Mouse (Mus musculus): ENCODE results near the gene Cecr2. TPM values are rescaled to one million over a fixed set of nuclear protein-coding genes. Genes with fewer than 3 reads are reported as not detected.

The Cecr2 gene
- total RNA-seq, 1 experiment from 2014 or later, result 27.9 TPM

DNA sequence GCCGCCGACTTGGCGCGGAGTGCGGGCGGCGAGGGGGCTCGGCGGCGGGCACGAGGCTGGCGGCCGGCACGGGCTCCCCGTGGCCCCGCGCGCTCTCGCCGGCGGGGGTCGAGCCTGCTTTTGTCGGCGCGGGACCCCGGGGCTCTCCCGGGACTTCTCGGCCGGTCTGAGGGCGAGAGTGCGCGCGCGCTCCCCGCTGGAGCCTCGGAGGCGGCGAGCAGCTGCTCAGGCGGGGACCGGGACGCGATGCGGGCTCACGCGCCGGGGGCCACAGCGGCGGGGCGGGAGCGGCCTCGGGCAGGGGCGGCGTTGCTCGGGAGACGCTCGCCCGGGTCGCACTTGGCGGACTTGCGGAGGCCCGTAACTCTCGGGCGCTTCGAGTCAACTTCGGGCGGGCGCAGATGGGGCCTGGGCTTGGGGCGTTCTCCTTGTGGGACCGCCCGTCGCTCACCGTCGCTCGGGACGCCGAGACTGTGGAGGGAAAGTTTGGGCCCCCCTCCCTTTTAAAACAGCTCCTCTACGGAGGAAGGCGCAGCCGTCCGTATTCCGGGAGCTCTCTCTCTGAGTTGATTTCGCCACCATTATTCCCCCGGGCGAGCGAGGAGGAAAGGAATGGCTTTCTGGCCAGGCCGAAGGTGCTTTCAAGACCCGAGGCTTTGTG is 722 bp downstream of the Cecr2 start:
- no peak for ATAC-seq (ENCODE audit: extremely low read depth, insufficient number of reproducible peaks, low FRiP score, poor library complexity, severe bottlenecking)

DNA sequence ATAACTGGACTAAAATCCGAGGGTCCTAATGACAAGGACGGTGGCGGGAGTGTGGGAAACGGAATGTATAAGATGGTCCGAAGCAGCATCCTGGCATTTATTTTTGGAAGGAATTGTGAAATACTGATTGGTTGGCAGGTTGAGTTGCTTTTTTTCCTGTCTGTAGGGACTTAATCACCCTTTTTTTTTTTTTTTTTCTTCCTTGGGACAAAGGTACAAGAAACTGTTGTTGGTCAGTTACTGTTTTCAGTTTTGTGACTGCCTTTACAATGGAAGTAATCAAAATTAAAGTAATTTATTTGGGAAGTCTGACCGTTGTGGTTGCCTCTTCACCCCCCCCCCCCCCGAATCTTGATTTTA is 1.2 kb downstream of the Cecr2 start:
- ATAC-seq (ENCODE audit: extremely low read depth, insufficient number of reproducible peaks, low FRiP score, poor library complexity, severe bottlenecking), result no peak

DNA sequence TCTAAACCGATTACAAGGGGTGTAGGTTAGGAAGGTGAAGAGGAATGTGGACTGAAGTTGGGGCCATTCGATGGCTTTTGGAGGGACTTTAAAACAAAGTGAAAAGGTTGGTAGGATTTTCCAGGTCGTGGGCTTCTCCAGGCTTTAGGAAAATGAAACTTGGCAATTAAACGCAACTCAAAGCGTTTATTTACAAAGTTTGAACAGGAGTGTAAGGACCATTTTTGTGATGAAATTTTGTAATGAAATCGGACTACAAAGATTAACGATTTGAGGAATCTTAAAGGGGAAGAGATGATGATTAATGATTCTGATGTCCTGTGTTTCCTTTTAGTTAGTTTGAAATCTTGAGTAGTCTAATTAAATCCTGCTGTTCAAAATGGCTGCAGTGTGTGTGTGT is 1.7 kb downstream of the Cecr2 start:
- no peak for ATAC-seq (ENCODE audit: extremely low read depth, insufficient number of reproducible peaks, low FRiP score, poor library complexity, severe bottlenecking)

DNA sequence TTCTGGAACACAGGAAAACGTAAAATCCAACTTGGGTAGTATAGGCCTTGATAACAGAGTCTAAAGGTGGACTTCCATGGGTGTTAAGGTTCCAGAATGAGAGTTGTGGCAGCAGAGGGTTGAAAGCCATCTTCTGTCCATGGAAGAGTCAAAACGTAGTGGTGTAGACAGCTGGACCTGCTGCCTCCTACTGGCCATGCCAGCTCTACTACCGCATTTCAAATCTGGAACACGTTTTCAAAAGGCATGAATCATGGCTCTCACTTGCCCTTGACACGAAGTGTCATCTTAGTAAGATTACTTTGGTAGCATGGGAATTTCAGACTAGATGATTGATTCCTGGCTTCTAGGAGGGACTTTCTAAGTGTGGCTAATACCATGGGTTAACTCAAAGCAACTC is 8.0 kb downstream of the Cecr2 start:
- ATAC-seq (ENCODE audit: extremely low read depth, insufficient number of reproducible peaks, low FRiP score, poor library complexity, severe bottlenecking), result peak; percentile 59; the same call in 1 of the 2 replicates

DNA sequence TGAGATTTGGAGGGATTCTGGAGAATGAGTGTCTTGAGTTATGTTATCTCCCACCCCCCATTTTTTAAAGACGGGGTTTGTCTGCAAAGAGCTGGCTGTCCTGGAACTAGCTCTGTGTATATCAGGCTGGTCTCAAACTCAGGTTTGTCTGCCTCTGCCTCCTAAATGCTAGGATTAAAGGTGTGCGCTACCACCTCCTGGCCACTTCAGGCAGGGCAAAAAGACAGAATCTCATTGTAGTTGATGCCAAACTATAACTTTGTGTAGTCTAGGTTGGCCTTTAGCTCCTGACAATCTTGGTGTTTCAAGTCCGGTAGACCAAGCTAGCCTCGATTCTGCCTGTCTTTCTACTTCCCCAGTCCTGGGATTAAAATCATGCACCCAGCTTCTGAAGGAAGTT is 8.7 kb downstream of the Cecr2 start:
- ATAC-seq (ENCODE audit: extremely low read depth, insufficient number of reproducible peaks, low FRiP score, poor library complexity, severe bottlenecking), result peak; percentile 46; the same call in 1 of the 2 replicates

DNA sequence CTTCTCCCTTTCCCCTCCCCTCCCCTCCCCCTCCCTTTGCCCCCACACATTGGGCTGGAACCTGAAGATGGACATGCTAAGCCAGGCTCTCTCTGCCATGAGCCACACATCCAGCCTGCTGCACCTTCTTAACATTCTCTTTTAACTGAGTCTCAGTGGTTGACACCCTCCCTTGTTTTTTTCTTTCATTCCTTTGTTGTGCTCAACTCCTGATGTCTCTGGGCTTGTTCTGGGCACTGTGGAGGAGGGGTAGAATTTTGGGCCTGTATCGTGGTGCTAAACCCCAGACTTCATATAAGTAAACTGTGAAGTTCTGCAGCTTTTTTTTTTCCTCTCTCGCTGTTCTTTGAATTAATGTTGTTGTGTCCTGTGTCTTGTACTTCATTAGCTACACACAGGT is 9.8 kb downstream of the Cecr2 start:
- ATAC-seq (ENCODE audit: extremely low read depth, insufficient number of reproducible peaks, low FRiP score, poor library complexity, severe bottlenecking), result no peak

DNA sequence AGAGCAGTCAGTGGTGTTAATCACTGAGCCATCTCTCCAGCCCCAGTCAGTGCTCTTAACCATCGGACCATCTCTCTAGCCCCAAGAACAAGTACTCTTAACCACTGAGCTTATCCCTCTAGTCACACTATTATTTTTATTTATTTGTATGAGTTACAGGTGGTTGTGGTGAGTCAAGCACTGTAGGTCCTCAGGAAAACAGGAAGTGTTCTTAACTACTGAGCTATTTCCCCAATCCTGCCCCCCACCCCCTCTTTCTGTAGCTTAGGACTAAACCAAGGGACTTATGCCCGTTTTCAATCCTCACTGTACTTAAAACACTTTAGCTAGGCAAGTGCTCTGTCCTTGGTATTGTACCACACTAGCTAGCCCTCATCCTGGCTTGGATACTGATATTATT is 17.2 kb downstream of the Cecr2 start:
- ATAC-seq (ENCODE audit: extremely low read depth, insufficient number of reproducible peaks, low FRiP score, poor library complexity, severe bottlenecking), result 0 out of 2 replicates have a peak, but pooled peaks have one; percentile 30

DNA sequence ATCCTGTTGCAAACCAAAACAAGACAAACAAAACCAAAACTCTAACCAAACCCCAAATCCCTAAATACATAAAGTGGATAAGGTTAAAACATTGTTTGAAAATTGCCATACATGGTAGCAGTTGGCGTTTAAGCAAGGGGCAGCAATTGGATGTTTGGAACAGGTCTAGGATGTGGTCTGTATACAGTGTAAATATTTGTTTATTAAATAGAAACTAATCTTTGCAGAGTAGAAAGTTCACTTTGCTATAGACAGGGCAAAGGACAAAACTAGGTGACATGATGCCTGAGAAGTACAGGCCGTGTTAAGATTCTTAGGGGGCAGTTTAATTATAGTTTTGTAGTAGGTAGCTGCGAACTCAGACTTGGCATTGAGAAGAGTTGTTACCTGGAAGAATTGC is 18.6 kb downstream of the Cecr2 start:
- ATAC-seq (ENCODE audit: extremely low read depth, insufficient number of reproducible peaks, low FRiP score, poor library complexity, severe bottlenecking), result no peak

DNA sequence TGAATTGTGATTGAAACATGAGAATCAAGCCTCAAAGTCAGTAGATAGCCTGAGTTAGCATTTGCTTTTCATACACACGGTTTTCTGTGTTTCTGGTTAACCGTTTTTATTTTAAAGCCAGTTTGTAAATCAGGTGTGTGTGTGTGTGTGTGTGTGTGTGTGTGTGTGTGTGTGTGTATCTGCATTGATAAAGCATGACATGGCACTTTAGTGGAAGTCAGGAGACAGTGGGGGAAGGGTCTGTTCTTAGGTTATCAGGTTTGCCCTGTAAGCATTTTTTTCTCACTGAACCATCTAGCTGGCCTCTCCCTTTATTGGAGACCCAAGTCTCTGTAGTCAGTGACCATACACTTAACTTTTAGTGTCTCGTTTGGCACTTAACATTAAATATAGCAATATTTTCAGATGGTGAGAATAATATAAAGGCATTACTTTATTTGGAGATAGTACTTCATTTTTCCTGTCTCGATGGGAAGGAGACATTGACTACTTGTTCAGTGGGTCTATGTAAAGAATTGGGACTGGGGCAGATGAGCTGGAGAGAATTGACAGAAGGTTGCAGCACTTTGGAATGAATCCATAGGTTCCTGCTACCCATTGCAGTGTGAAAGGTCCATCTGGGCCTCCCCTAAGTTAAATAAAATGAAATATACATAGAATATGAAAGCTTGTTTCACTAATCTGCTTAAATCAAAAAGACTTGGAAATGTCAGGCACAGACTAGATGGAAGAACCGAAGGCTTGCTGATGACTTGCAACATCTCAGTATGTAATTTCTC is 20.9 kb downstream of the Cecr2 start:
- ATAC-seq (ENCODE audit: extremely low read depth, insufficient number of reproducible peaks, low FRiP score, poor library complexity, severe bottlenecking), result no peak

DNA sequence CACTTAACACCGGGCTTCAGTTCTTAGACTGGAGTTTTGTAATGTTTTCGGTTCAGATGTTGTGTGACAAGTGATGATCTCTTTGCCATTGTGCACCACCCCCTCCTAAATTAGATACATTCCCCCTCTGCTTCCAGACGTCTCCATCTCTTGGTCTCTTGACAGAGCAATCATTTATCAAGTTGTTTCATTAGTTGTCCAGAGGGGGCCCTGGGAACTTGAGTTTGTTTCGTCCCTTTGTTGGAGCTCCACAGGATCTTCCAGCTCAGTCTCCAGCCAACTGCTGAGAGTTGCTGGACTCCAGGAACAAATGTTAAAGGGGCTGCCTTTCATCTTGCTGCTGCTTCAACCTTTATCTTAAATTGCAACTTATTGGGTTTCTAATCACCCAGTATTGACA is 34.1 kb downstream of the Cecr2 start:
- no peak for ATAC-seq (ENCODE audit: extremely low read depth, insufficient number of reproducible peaks, low FRiP score, poor library complexity, severe bottlenecking)

DNA sequence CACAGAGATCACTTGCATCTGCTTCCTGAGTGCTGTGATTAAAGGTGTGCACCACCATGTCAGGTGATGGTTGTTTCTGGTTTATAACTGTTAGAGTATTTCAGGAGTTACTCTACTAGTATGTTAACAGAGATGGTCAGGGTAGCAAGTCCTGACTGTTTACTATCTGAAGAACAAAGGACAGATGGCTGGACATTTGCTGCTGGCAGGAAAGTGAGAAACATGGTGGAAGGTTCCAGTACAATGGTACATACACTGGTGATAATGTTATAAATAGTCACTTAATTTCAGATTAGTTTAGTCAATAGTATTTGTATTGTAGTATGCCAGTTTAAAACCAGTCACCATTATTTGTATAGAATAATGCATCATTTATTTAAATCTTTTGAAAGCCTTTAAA is 38.2 kb downstream of the Cecr2 start:
- no peak for ATAC-seq (ENCODE audit: extremely low read depth, insufficient number of reproducible peaks, low FRiP score, poor library complexity, severe bottlenecking)

DNA sequence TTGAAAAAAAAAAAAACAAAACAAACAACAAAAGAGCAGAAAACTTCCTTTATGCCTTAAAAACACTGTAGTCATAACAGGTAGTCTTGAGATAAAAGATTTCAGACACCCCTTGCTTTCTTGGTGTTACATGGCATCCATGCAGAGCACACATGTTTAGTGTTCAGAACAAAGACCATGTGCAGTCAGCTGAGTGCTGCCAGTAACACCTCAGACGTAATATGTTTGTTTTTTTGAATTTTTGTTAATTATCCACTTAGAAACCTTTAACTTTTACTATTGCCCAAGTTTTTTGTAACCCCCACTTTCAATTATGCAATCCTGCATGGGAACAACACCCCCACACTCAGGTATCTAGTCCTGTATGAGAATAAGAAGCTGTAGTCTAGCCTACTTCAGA is 42.6 kb downstream of the Cecr2 start:
- no peak for ATAC-seq (ENCODE audit: extremely low read depth, insufficient number of reproducible peaks, low FRiP score, poor library complexity, severe bottlenecking)

DNA sequence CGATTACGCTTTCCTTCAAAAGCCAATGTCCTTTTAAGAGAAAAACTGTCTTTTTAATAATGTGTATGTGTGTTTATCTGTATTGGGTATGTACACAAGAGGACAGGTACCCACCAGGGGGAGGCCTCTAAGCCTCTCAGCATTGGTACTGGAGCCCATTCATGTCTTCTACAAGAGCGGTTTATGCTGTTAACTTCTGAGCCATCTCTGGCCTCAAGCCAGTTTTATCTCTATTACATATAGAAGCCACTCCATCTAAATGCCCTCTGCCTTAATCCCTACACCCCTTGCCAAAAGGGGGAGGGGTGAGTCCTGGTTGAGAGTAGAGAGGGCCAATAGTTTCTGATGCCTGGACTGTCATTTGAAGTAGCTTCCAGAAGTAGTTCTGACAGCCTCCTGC is 48.6 kb downstream of the Cecr2 start:
- no peak for ATAC-seq (ENCODE audit: extremely low read depth, insufficient number of reproducible peaks, low FRiP score, poor library complexity, severe bottlenecking)

DNA sequence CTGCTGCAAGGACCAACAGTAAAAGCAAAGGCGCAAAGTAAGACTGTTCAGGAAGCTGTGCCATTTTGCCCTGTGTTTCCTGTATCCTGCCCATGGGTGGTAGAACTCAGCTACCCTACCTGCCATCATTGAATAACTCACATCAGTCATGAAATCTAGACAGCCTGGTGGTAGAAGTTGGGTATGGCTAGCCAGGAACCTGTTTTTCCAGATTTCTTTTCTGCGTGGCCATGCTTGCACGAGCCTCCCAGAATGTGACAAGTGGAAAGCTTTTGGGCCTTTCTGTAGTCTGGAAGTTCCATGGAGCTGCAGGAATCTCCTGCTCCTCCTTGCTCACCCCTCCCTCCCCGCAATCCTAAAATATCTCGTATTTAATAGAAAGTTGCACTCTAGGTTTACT is 49.1 kb downstream of the Cecr2 start:
- no peak for ATAC-seq (ENCODE audit: extremely low read depth, insufficient number of reproducible peaks, low FRiP score, poor library complexity, severe bottlenecking)

DNA sequence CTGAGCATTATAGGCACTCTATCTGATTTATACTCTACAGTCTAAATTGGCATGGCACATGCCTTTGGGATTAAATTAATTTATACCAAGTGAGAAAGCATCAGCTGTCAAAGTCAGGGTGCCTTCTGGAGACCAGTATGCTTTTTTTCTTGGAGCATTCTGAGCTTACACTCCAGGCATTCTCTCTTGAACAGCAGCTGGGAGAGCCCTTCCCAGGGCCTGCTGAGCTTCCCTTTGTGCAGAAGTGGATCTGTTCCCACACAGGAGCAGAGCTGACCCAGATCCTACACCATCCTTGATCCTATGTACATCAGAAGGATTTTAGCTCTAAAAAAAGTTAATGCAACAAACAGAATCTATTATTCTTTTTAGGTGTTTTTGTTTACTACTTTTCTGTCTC is 49.7 kb downstream of the Cecr2 start:
- no peak for ATAC-seq (ENCODE audit: extremely low read depth, insufficient number of reproducible peaks, low FRiP score, poor library complexity, severe bottlenecking)

DNA sequence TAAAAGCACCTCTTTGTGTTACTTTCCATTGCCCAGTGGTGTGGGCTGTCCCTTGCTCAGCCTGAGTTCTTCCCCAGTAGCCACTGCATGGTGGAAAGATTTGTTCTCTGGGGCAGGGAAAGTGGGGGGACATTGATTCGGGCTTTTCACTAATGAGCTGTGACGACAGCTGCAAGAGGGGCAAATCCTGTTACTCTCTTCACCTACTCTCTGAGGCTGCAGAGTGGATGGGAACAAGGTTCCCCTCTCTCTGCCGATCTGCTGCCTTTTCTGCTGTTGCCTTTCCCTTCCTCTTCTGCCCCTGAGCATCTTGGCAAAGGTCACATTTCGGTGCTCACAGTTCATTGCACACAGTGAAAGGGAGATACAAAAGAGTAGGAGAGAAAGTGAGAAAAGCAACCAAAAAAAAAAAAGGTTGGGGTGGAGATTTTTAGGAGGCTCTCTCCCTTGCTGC is 50.4 kb downstream of the Cecr2 start:
- no peak for ATAC-seq (ENCODE audit: extremely low read depth, insufficient number of reproducible peaks, low FRiP score, poor library complexity, severe bottlenecking)

DNA sequence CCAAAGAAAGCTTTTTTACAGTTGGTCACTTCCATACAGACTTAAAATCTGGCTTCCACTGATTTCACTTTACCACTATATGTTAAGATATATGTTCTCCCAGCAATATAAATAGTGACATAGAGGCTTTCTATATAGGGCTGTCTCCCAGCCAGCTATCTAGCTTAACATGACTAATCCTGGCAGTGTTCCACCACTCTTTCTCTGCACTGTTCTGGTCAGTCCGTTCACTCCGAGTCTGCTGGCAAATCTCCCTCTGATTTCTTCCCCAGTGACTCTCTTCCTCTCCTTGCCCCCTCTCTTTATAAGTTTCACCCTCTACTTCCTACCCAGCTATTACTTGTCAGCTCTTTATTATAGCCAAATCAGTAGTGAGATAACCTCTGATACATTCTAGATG is 59.8 kb downstream of the Cecr2 start:
- ATAC-seq (ENCODE audit: extremely low read depth, insufficient number of reproducible peaks, low FRiP score, poor library complexity, severe bottlenecking), result no peak

DNA sequence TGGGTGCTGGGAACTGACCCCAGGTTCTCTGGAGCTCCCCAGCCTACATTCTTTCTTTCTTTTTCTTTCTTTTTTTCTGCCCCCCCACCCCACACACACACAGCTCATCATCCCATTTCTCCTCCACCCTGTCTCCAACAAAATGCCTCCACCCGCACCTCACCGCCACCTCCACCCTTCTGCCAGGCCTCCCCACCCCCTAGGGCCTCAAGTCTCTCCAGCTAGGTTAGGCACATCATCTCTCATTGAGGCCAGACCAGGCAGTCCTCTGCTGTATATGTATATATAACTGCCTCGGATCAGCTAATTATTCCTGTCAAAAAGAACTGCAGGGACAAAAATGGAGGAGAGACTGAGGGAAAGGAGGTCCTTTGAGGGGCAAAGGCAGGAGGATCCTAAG is 69.8 kb downstream of the Cecr2 start:
- ATAC-seq (ENCODE audit: extremely low read depth, insufficient number of reproducible peaks, low FRiP score, poor library complexity, severe bottlenecking), result no peak

DNA sequence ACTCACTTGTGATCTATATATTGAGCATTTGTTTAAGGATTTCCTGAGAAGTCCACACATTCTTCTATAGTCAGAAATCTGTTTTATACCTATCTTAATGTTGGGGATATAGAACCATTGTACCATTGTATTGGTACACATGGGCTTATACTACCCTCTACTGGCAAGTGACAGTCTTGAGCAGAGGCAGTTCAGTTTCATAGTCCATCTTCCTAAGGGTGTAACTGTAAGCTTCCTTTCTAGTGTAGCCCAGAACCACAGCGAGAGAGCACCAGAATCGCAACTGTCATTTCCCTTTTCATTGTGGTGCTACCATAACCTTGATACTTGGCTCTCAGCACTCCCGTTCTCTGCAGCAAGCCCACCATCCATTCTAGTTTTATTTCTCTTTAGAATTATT is 70.4 kb downstream of the Cecr2 start:
- ATAC-seq (ENCODE audit: extremely low read depth, insufficient number of reproducible peaks, low FRiP score, poor library complexity, severe bottlenecking), result peak; percentile 76

DNA sequence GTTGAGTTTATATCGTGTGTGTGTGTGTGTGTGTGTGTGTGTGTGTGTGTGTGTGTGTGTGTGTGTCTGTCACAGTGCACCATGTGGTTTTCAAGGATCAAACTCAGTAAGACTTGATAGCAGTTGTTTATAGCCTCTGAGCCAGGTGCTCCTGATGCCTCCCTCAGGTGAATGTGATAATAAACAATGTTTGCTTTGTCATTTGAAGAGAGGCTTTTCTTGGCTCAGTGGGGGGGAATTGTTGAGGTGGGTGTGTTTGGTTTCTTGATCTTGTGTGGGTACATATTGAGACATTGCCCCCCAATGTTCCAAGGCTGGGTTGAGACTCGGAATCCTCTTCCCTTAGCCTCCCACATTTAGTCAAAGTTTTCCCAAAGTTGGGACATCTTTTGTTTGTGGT is 77.0 kb downstream of the Cecr2 start:
- ATAC-seq (ENCODE audit: extremely low read depth, insufficient number of reproducible peaks, low FRiP score, poor library complexity, severe bottlenecking), result no peak

DNA sequence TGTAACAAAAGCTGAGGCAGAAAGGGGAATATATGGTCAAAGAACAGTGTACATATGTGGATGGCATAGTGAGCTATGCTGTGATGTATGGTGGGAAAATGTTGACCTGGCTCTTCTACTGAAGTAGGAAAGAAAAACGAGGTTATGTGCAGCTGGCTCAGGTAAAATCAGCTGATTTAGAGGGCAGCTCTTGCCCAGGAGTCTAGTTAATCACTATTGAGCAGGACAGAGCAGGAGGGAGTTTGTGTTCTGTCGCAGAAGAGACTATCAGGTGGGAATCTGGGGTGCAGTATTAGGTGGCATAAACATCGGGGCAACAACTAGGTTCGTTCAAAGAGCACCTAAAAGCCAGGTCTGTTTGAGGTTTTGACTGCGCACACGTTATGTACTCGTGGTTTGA is 78.1 kb downstream of the Cecr2 start:
- no peak for ATAC-seq (ENCODE audit: extremely low read depth, insufficient number of reproducible peaks, low FRiP score, poor library complexity, severe bottlenecking)

All from neutrophil, adult 5-6 weeks (primary cell).